Mouse (Mus musculus) cerebellum, postnatal 36 days (tissue): ENCODE results near the gene Magi2.
"Not testable (repeated sequence)": the region's sequence is repeated elsewhere in the genome, so short reads cannot be mapped to it uniquely, and the experiment has no call there.

Experiments used
- DNase-seq, 2 experiments: peaks; one replicate each; pipeline ENCODE4 v3.0.0; 2021 to 2022; ENCODE audit warnings: mixed read lengths in 2 of 2

Magi2 gene

DNA sequence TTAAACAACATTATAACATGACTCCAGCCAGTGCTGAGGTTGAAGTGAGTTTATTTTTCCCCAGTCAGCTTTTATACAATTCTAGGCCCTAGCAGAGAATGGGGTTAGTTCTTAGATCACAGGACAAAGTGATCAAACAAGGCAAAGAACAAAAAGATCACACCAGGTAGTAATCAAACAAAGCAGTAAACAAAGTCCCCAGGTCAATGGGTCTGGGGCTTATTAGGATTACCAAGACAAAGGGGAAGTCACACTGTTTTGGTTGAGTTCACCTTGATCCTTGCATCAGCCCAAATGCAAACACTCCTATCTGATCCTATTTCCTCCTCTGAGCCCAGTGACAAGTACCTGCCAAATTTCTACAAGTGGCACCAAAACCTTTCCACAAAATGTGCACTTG, 1190.5 kb downstream of the Magi2 start:
- no peak for DNase-seq

DNA sequence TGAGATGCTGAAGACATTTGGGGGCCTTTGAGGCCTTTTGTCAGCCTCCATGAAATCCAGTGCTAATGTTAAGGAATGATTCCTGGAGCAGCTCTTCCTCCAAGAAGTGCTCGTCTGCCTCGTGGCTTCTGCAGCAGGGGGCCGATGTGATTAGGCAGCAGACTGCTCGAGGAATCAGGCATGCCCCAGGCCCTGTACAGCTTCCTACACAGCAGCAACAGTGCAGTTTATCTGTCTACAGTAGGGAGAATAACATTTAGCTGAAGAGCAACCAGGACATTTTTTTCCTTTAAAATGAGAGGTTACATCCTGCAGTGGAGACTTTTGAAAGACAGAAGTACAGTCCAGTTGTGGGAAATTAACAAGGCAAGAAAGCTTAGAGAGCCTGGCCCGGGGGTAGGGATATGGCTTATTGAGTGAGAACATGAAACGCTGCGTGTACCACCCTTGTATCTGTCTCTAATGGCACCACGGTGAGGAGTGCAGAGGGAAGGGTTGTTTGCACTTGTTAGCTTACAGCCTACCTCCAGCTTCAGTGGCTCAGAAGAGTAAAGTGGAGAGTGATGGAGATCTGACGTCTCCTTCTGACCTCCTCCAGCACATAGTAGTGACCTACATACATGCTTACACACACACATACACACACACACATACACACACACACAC, 1205.4 kb downstream of the Magi2 start:
- no peak for DNase-seq

DNA sequence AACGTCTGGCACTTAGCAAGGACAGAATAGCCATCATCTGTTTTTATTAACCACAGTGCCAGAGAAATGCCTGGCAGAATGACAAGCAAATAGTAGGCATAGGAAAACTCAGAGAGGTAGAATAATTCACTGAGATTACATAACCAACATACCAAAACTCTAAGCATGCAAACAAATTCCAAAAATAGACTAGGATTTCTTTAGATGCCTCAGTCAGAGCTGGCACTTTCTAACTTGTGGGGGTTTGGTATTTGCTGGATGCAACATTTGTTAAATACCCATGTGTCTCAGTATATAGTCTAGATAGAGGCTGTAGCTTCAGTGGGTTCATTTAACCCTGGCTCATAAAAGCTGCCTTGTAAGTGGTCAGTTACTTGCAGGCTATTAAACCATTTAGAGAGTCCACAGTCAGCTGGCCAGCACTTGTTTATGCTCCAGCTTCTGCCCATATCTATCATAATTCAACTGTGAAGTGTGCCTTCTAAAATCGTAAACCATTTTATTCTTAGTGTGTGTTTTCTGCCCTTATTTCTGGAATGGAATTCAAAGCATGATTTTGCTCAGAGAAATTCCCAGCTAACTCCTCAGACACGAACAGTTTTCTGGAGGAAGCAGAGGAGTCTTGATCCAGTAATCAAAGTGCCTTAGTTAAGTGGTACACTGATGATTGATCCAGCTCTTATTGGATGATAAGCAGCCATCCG, 1219.8 kb downstream of the Magi2 start:
- peak in 1 of 2 experiments; percentile 16 for DNase-seq

DNA sequence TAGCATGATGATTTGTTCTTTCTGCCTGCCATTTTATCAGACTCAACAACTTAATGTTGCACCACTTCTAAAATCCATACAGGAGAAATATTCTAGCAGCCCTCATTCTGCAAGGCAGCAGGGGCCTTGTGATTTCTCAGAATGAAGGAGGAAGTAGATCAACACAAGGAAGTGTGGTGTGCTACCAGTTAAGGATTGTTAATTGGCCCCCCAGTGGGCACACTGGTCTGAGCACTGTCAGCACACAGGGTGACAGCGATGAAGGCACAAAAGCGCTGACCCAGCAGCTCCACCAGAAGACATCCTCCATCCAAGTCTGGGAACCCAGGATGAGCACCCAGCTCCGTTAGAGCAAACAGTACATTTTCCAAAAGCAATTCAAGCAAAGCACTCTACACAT, 1229.3 kb downstream of the Magi2 start:
- no peak for DNase-seq

DNA sequence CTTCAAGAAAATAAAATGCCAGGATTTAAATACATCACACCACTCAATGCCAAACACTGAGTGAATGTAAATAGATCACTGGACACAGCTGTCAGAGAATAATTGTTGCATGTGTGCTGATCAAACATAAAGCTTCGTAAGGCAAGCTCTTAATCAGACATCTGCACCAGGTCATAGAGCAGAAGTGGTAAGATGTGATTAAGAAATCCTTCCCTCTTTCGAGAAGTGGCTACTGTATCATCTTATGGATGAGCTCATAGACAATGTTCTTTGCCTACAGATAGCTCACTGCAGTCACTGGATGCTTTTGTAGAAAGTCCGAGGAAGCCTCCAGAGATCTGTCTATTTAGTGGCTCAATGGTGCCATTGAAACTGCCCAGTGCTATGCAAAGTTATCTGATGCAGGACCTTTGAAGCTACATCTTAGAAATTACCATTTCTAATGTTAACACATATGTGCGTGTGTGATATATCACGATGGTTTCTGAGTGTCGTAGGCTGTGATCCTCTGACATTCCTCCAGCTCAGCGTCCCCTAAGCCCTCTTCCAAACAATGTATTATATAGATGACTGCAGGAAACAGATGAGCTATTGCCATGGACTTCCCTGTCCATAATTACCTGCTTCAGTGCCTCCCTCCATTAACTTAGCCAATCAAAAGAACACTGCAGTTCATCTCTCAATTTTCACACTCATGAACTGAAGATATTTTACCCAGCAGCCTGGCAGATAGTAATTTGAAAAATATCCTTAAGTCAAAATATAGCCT, 1231.1 kb downstream of the Magi2 start:
- DNase-seq, result no peak

DNA sequence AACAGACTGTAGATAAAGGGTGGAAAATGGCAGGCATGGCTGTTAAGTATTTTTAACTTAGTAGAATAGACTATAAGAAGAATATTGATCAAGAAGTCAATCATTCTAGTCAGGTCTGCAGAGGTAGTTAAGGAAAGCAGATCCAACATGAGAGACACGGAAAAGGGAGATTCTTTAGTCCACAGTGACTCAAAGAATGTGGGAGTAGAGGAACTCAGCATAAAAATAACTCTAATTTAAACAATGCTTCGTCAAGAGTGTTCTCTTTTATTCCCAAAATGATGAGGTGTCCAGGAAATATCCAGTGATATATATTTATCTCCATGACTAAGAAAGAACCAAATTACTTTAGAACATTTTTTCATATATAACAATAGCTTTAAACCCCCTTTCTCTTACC, 1234.9 kb downstream of the Magi2 start:
- no peak for DNase-seq

DNA sequence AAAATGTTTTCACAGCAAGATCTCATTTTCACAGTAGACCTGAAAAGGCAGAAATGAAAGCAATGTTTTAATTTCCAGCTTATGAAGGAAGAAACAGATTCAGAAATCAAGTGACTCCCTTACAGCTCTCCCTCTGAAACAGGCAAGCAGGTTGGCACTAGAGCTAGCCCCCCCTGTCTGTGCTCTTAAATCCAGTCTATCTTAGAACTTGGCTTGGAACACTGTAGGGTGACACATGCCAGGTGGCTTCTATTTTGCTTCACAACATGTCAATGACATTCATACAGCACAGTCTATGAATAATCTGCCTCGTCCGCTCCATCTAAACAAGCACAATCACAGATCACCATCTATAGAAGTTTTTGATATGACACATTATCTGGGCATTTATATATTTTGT, 1235.5 kb downstream of the Magi2 start:
- DNase-seq, result peak; percentile 33 to 42

DNA sequence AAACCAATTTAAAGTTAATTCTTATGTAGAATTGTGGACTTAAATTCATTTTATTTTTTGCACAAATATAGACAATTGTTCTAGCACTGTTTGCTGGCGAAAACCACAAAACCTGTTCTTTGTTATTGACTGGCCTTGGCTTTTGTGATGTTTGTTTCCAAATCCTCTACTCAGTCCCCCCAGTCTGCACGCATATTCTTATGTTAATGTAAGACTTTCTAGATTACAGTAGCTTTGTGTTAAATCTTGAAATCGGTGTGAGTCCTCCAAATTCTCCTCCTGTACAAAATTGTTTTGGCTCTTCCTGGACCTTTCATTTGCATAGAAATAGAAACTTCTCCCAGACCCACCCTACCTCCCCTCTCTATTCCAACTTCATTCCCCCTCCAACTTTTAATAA, 1242.9 kb downstream of the Magi2 start:
- no peak for DNase-seq

DNA sequence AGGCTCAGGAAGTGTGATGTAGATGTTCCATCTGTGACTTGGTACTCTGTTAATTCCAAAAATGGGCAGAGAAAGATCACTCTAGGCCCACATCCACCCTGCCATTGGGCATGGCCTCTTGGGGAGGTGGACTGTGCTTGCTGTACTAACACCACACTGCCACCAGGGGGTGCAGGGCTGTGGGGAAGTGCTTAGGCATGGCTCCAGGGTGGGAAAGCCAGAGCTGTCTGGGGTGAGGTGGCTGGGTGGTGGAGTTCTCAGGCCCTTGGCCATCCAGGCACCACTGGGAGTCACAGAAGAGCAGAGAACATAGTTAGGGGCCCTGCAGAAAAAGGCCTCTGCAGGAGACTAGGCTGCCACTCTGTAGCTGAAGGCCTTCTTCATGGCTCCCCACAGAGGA, 1243.6 kb downstream of the Magi2 start:
- DNase-seq, result no peak

DNA sequence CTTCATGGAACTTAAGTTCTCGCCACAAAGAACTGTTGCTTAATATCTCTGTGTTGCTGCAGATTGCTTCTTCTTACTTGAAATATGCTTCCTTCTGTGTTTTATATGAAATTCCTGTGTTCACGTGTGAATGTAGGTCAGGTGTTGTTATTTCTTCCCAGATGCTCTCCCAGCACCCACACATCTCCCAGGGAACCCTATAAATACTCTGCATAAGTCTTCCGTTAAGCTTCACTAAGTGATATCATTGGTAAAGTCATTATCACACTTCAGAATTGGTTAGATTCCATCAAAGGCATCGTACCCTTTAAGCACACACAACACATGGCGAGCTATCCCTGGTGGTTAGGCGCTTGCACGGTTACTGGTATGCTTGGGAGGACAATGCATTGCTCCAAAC, 1257.7 kb downstream of the Magi2 start:
- no peak for DNase-seq

DNA sequence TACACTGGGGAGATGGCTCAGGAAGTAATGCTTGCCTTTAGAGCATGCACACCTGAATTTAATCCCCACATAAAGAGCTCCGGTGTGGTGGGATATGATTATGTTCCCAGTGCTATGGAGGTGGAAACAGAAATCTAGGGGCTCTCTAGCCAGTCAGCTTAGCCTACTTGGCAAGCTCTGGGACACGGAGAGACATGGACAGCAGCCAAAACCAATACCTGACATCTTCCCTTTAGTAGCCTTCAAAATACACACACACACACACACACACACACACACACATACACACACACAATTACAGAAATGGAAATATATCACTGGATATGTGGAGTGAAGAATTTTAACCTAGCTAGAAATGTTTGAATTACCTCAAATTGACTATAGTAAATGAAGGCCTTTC, 1265.1 kb downstream of the Magi2 start:
- DNase-seq, result peak in 1 of 2 experiments; percentile 9

DNA sequence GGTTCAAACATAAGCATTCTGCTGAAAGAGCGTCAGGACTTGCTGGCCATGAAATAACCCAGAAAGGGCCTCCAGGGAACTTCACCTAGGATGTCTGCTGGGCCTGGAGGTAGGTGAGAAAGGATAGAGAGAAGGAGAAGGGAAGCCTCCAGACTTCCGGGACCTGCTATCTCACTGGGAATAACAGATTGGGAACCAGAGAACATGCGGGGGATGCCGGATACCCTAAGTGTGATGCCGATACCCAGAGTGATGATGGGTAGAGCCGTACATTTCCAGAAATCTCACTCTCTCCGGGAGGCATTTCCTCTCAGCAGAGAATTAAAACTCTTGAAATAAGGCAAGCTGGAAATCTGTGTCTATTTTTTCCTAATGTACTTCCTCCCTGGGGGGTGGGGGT, 1265.8 kb downstream of the Magi2 start:
- no peak for DNase-seq

DNA sequence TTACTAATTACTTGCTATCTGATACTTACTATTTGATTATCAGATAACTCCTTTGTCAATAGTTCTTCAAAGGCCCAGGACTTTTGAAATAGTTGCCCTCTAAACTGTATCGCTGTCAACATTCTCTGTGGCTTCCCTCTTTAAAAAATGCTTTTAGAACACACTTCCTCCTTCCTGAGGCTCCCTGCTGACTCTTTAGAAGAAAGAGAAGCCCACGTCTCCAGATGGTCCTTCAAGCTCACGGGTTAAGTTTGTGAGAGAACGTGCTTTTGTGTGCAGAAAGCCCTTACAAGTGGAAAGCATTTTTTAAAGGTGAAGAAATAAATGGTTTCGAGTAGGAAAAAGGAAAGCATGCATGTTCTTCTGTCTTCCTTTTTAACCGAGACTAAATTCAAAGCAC, 1267.2 kb downstream of the Magi2 start:
- no peak for DNase-seq

DNA sequence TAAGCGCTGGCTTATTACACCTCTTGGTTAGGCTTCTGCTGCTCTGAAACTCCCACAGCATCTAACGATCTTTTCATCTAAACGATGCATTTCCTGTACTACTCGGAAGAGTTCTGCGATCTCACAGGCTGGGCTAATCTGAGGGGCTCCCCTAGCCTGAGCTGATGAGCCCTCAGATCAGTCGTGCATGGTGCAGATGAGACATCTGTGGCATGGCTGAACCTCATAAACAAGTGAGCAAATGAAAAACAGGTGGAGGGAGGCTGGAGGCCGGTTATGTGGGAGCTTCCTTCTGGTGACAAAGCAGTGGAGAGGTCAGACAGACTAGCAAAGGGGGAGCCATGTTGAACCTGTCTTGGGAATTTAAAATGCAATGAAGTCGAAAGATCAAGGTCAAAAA, 1270.1 kb downstream of the Magi2 start:
- no peak for DNase-seq

DNA sequence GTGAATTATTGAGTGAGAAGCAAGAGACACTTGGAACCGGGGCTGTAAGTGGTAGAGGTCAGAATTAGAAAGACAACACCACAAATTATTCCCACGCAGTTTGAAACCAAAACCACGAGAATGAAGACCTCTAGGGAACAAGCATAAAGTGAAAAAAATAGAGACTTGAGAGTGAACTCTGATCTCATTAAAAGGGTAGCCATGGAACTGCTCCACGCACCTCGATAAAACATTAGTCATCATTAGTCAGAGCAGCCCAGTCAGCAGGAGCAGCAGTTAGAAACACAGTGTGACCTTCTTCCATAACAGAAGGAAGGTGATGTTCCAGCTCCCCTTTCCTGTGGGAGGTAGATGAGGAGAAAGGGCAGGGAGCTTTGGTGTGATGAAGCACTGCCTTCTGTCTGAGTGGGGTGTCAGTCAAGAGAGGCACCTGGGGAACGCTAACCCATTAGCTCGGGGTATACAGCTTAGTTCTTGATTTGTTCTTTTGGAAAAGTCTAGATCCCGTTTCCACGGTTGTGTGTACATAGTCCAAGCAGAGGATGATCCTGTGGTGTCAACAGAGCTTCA, 1272.3 kb downstream of the Magi2 start:
- no peak for DNase-seq

DNA sequence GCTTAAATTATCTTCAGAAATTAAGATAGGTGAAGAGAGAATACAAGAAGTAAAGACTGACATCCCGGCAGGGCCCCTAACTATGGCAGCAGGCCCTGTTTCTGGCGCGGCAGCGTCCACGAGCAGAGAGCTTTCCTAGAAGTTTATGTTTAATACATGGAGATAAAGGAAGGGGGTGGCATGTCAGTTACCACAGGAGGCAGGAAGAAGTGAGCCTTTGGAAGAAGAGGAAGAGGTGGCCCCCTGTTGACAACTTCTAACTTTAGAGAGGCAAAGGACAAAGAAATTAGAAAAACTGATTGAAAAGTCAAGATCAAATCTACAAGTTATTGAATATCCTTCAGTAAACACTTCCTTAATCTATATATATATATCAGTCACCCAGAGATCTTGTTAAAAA, 1281.8 kb downstream of the Magi2 start:
- no peak for DNase-seq

DNA sequence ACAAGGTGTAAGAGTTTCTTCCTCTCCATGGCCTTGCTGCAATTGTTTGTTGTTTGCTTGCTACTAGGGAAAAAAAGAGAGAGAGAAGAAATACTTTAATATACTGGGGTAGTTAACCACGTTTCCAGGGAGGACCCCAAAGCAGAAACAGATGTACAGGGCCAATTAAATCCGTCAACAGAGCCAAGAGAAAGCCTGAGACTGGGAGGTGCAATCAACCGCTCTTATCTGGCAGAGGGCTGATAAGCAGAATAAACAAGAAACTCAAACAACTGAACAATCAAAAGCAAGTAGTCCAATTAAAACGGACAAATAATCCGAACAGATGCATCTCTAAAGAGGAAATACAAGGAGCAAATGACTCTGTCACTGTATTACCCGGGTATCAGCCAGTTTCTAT, 1282.8 kb downstream of the Magi2 start:
- DNase-seq, result no peak

DNA sequence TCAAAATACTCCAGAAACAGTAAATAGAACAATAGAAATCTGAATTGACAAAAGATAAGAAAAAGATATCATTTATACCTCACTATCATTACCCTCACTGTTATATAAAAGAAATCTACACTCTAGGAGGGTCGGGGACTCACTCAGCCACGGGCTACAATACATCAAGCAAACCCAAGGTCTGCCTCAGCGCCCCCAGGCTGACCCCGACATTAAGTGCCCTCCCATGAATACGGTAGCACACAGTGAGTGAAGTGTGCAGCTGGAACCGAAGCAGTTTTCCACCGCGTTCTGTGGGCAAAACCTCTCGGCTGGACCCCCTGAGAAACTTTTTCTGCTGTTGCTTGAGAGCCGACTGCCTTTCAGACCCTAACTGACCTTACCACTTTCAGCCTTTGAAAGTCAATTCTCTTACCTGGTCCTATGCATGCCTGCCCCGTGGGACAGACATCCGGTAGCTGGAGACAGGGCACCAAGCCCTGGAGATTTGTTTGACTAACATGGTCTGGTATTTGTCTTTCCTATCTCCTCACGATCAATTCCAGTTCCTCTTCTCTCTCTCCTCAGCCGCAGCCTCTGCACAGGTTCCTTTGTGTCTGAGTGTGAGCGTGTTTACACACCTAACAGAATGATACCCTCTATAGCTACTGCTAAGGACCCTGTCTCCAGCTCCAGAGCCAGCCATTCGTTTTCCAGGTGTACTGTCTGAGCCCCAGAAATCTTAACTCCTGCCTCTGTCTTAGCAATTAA, 1285.7 kb downstream of the Magi2 start:
- no peak for DNase-seq

DNA sequence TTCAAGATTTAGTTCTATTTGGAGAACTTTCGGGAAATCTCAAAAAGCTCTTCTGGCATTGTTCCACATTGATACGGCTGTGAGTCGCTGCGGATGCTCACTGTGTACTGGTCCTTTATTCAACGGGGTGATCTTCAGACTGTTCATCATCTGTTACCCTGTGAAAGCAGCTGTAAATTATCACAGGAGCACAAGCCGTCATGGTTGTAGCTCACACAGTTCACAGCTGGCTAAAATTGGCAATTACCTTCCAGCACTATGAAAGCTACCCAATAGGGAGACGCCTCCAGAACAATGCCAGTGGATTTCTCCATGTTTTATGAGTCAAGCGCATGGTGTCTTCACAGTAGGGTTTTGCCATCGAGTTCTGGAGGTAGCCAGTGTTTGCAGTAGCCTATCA, 1294.8 kb downstream of the Magi2 start:
- no peak for DNase-seq

DNA sequence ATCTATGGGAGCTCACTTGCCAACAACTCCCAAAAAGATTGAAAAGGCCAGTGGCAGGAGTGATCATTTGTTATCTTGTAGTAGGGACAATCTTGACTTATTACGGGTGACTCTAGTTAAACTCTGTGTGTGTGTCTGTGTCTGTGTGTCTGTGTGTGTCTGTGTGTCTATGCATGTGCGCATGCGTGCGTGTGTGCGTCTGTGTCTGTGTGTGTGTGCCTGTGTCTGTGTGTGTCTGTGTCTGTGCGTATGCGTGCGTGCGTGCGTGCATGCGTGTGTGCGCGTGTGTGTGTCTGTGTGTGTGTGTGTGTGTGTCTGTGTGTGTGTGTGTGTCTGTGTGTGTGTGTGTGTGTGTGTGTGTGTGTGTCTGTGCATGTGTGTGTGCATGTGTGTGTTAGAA, 1295.2 kb downstream of the Magi2 start:
- DNase-seq, result no peak

DNA sequence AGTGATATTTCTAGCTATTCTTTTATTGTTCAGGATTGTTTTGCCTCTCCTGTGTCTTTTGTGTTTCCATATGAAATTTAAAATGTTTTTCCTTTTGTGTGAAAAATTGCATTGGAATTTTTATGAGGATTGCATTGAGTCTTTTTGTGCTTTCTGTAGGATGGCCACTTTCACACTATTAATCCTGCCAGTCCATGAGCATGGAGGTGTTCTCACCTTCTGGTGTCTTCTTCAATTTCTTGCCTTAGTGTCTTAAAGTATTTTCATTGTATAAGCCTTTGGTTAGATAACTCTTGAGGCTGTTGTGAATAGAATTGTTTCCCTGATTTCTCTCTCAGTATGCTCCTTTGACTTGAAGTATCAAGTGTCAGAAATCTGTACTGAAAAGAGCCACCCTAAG, 1296.9 kb downstream of the Magi2 start:
- DNase-seq, result no peak

DNA sequence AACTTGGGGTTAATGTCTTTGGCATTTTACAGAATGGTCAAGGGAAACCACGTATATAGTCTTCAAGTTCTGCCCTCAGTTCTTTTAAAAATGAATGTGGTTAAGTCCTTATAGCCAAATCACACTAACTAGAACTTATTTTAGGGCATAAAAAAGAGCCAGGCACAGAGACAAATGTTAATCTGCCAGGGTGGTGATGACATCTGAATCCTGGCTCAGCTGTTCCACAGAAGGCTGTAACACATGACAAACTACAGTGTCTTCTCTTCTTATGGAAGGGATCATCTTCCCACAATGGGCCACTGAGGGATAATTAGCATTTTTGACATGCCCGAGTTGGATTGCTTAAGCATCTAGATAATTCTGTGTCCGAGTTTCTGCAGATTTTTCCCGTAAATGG, 1299.8 kb downstream of the Magi2 start:
- DNase-seq, result not testable (repeated sequence)

DNA sequence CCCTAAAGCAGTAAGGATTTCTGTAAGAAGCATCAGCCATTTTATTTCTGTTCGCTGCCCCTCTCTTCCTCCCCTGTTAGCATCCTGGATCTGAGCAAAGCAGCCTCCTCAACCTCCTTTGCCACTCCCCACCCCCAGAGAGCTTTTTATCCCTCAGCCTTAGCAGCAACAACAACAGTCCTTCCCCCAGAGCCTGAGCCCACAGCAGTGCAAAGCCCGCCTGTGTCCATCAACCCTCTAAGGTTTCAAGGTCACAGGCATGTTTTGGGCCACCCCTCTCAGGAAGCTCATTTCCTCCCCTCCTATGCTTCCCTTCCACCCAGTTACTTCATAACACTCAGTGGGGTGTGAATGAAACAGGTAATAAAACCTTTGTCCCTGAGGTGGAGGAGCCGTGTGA, 1309.7 kb downstream of the Magi2 start:
- DNase-seq, result no peak
